Comparison of ENCODE assay signal across 8 mouse cellular contexts in the genomic region with DNA sequence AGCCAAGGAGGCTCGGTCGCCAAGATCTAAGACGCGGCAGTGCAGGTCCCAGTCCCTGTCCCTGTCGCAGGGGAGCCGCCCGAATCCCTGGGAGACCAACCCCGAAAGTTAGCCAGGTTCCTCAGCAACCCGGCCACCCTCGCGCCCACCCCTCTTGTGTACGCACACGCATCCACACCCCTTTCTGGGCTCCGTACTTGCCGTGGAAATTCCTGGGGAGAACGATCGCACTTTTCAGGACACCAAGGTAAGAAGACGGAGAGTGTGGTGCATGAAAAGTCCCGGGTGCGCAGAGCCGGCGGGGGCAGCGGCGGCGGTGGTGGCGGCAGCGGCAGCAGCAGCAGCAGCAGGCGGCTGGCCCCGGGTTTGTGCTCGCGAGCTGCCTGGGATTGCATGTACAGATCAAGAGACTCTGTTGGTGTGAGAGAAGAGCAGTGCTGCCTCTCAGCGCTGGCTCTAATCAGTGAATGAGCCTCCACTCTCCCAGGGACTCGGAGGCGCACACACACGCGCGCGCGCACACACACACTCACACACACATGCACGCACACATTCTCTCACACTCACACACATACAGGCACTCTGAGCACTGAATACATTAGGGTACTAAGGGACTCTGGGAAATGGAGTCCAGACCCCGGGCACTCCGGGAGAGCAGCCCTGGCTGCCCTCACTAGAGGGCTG. TPM values are rescaled to one million over a fixed set of nuclear protein-coding genes. Genes with fewer than 3 reads are reported as not detected.
DNase-seq lines count a peak whose midpoint lies in the region; ATAC-seq and TF ChIP-seq lines count a peak whose summit lies in the region.

A gene (minus strand): TSS at position 571 of the 684 bp plus-strand sequence.

- H3K27me3 ChIP-seq in MEL (ENCODE audit: control insufficient read depth in 1 of 2, insufficient read depth in 2 of 2, low read length in 2 of 2), result peaks cover 0 to 3% of the 10 kb centered on the region in 2 experiments; a peak in 2 of 4 replicates
- peaks cover 20% of the 10 kb centered on the region for H3K27me3 ChIP-seq in forebrain, embryonic 16.5 days (replicated peaks; ENCODE audit: control insufficient read depth, insufficient read depth, low read length)
- H3K27me3 ChIP-seq in liver, postnatal 0 days (ENCODE audit: insufficient read depth, low read length), result peaks cover 65% of the 10 kb centered on the region

- no peak for TF ChIP-seq CTCF in MEL (IDR thresholded peaks at IDR 0.05 in 2 of 3, conservative IDR thresholded peaks at IDR 0.05 in 1 of 3; ENCODE audit: control insufficient read depth in 1 of 3, insufficient read depth in 1 of 3, low read depth in 2 of 3, low read length in 3 of 3, poor library complexity in 1 of 3, severe bottlenecking in 1 of 3)
- no peak for TF ChIP-seq CTCF in liver, postnatal 0 days (IDR thresholded peaks at IDR 0.05; ENCODE audit: low read depth)

- under 1% methylated on average over 42 of the region's 42 CpGs for WGBS in forebrain, embryonic 16.5 days
- under 1% methylated on average over 42 of the region's 42 CpGs for WGBS in liver, postnatal 0 days (ENCODE audit: insufficient replicate concordance)

- no peak for TF ChIP-seq EP300 in MEL (IDR thresholded peaks at IDR 0.05; ENCODE audit: low read depth in 1 of 2, low read length in 2 of 2)
- no peak for TF ChIP-seq EP300 in liver, postnatal 0 days (IDR thresholded peaks at IDR 0.05; ENCODE audit: low read depth)

- H3K27ac ChIP-seq in MEL (ENCODE audit: control insufficient read depth, low read depth, low read length), result no peak within 1 kb of the TSS
- no peak within 1 kb of the TSS for H3K27ac ChIP-seq in forebrain, embryonic 16.5 days (ENCODE audit: low read length)
- no peak within 1 kb of the TSS for H3K27ac ChIP-seq in liver, postnatal 0 days (ENCODE audit: low read depth)

- H3K4me1 ChIP-seq in MEL (ENCODE audit: control insufficient read depth in 1 of 2, insufficient read depth in 2 of 2, low read length in 2 of 2), result no peaks in the 10 kb centered on the region
- H3K4me1 ChIP-seq in forebrain, embryonic 16.5 days (replicated peaks; ENCODE audit: control insufficient read depth, insufficient read depth, low read length), result peaks cover 34% of the 10 kb centered on the region
- peaks cover 25% of the 10 kb centered on the region for H3K4me1 ChIP-seq in liver, postnatal 0 days (ENCODE audit: insufficient read depth)

- DNase-seq in MEL (ENCODE audit: low read depth, low spot score), result no peak
- DNase-seq in adrenal gland, postnatal 4 days (ENCODE audit: low spot score in 2 of 2), result no peak
- DNase-seq in heart, postnatal 36 days, result peak; percentile 32 to 35
- DNase-seq in layer of hippocampus, adult 8-10 months (ENCODE audit: low spot score in 2 of 2), result peak; percentile 61 to 76
- peak; percentile 42 for DNase-seq in liver, postnatal 0 days
- peak; percentile 95 for DNase-seq in retina, postnatal 1 day
- no peak for DNase-seq in ovary, postnatal 14 days (ENCODE audit: low spot score)

- no peak within 1 kb of the TSS for H3K9ac ChIP-seq in MEL (ENCODE audit: control insufficient read depth, low read depth, low read length, poor library complexity, severe bottlenecking)
- H3K9ac ChIP-seq in forebrain, embryonic 16.5 days (replicated peaks; ENCODE audit: low read depth, low read length), result peak within 1 kb of the TSS; percentile 48
- 0 out of 2 replicates have a peak within 1 kb of the TSS, but pooled peaks have one; percentile 21 for H3K9ac ChIP-seq in liver, postnatal 0 days (replicated peaks)

- no peaks in the 10 kb centered on the region for H3K79me2 ChIP-seq in MEL (ENCODE audit: control insufficient read depth, insufficient read depth, low read length, poor library complexity)

- TF ChIP-seq POLR2A in MEL (IDR thresholded peaks at IDR 0.05; ENCODE audit: control insufficient read depth in 1 of 2, insufficient read depth in 1 of 2, low read depth in 1 of 2, low read length in 2 of 2, poor library complexity in 1 of 2), result no peak

- ATAC-seq in forebrain, embryonic 16.5 days, result peak; percentile 86
- ATAC-seq in liver, postnatal 0 days, result peak; percentile 62

- intact Hi-C loops in heart, postnatal 36 days (cut with DNase I), result loop anchor here (5.0 kb wide), 1 partner anchor 139 kb away; no protein-coding TSS in a partner anchor

- no peaks in the 10 kb centered on the region for H3K36me3 ChIP-seq in MEL (ENCODE audit: control insufficient read depth in 1 of 2, insufficient read depth in 2 of 2, low read length in 2 of 2)
- no peaks in the 10 kb centered on the region for H3K36me3 ChIP-seq in forebrain, embryonic 16.5 days (ENCODE audit: control insufficient read depth, insufficient read depth)
- H3K36me3 ChIP-seq in liver, postnatal 0 days (replicated peaks; ENCODE audit: insufficient read depth, low read length), result no peaks in the 10 kb centered on the region

- no peaks in the 10 kb centered on the region for H3K9me3 ChIP-seq in MEL (replicated peaks; ENCODE audit: insufficient read depth, low read length)
- H3K9me3 ChIP-seq in forebrain, embryonic 16.5 days (ENCODE audit: control insufficient read depth, low read length), result peaks cover 1% of the 10 kb centered on the region; the same call in 1 of the 2 replicates
- peaks cover under 1% of the 10 kb centered on the region; the same call in 1 of the 2 replicates for H3K9me3 ChIP-seq in liver, postnatal 0 days (ENCODE audit: low read length)

- peak within 1 kb of the TSS; percentile 76 for H3K4me2 ChIP-seq in forebrain, embryonic 16.5 days (ENCODE audit: low read length)
- H3K4me2 ChIP-seq in liver, postnatal 0 days (ENCODE audit: low read depth, low read length), result peak within 1 kb of the TSS; percentile 94

- no peak for TF ChIP-seq RAD21 in MEL (IDR thresholded peaks at IDR 0.05; ENCODE audit: low read depth, low read length)

- H3K4me3 ChIP-seq in MEL (ENCODE audit: control insufficient read depth in 1 of 2, insufficient read depth in 1 of 2, low read depth in 2 of 2, low read length in 2 of 2), result no peak within 1 kb of the TSS
- H3K4me3 ChIP-seq in forebrain, embryonic 16.5 days (replicated peaks; ENCODE audit: low read length), result peak within 1 kb of the TSS; percentile 45
- H3K4me3 ChIP-seq in liver, postnatal 0 days (ENCODE audit: low read depth, low read length), result peak within 1 kb of the TSS; percentile 60

TF ChIP-seq in MEL, 35 proteins besides CTCF, POLR2A, EP300 and RAD21:
- TF ChIP-seq ZNF384 (IDR thresholded peaks at IDR 0.05; ENCODE audit: low read depth, low read length) (no peak), TAL1 (IDR thresholded peaks at IDR 0.05; ENCODE audit: low read length) (no peak), JUND (IDR thresholded peaks at IDR 0.05; ENCODE audit: low read depth, low read length) (no peak), NRF1 (IDR thresholded peaks at IDR 0.05; ENCODE audit: insufficient read depth, low read depth, low read length, poor library complexity, severe bottlenecking) (no peak), KAT2A (conservative IDR thresholded peaks at IDR 0.05; ENCODE audit: low read depth, low read length) (no peak), GATA1 (IDR thresholded peaks at IDR 0.05; ENCODE audit: low read depth, low read length) (no peak), CHD2 (IDR thresholded peaks at IDR 0.05; ENCODE audit: low read length) (no peak), SIN3A (IDR thresholded peaks at IDR 0.05; ENCODE audit: low read length) (no peak), SMC3 (IDR thresholded peaks at IDR 0.05; ENCODE audit: low read depth, low read length) (no peak), RCOR1 (IDR thresholded peaks at IDR 0.05; ENCODE audit: low read depth, low read length) (no peak), ETS1 (IDR thresholded peaks at IDR 0.05; ENCODE audit: low read depth, low read length) (no peak), ELF1 (IDR thresholded peaks at IDR 0.05; ENCODE audit: low read depth, low read length) (no peak), MYC (IDR thresholded peaks at IDR 0.05; ENCODE audit: low read depth, low read length) (no peak), E2F4 (IDR thresholded peaks at IDR 0.05; ENCODE audit: borderline replicate concordance, low read depth, low read length) (no peak), HCFC1 (IDR thresholded peaks at IDR 0.05; ENCODE audit: low read depth, low read length) (no peak), POLR2AphosphoS2 (IDR thresholded peaks at IDR 0.05; ENCODE audit: low read length) (no peak), POLR2AphosphoS5 (IDR thresholded peaks at IDR 0.05; ENCODE audit: borderline replicate concordance, low read depth, low read length) (no peak)

RNA-seq across cellular contexts. Expression of the gene that starts here (rescaled TPM):
- total RNA-seq in MEL (2012; rRNA removed), result 111 and 121 TPM in 2 replicates
- 100 to 1,000 TPM in 1 of 2 experiments, not detected in 1; 201 TPM for polyA plus RNA-seq in MEL (2012; ENCODE audit: insufficient read depth in 1 of 2, insufficient read length in 2 of 2, low read depth in 1 of 2, low replicate concordance in 2 of 2, missing spikeins in 1 of 2)
- 100 to 1,000 TPM; 107 to 110 TPM for total RNA-seq in adrenal gland, postnatal 4 days (2021)
- 121 and 129 TPM in 2 replicates for polyA plus RNA-seq in forebrain, embryonic 16.5 days (2015; fragmentation: Nextera tagmentation; extraction: Ambion mirVana)
- total RNA-seq in heart, postnatal 36 days (2021), result 10 to 100 TPM; 33.7 to 36.0 TPM
- total RNA-seq in layer of hippocampus, adult 8-10 months (2022), result 100 to 1,000 TPM; 171 to 184 (median 178) TPM
- polyA plus RNA-seq in liver, postnatal 0 days (2015; fragmentation: Nextera tagmentation; extraction: Ambion mirVana), result 17.3 and 18.7 TPM in 2 replicates

Comparison
In these comparisons a context has a peak if more than half of its experiments do, and no peak if none do; other contexts are left out.
1. DNase-seq: peak in heart, postnatal 36 days (2 of 2), layer of hippocampus, adult 8-10 months (2 of 2), liver, postnatal 0 days (single experiment) and retina, postnatal 1 day (single experiment); none in MEL (single experiment), adrenal gland, postnatal 4 days (0 of 2) and ovary, postnatal 14 days (single experiment).
2. H3K4me3 ChIP-seq: peak in forebrain, embryonic 16.5 days (single experiment) and liver, postnatal 0 days (single experiment); none in MEL (0 of 2).